Comparison of ENCODE assay signal across 19 mouse cellular contexts in genomic region chr6:29756001-29756400, GRCm38 (mm10). TPM values are rescaled to one million over a fixed set of nuclear protein-coding genes. Genes with fewer than 3 reads are reported as not detected.
A peak's percentile ranks its signal among the peaks of the same experiment; 100 is the strongest.
DNase-seq lines count a peak whose midpoint lies in the region; ATAC-seq and TF ChIP-seq lines count a peak whose summit lies in the region.
"Had no signal": no experiment of that assay in that cellular context is flagged by ENCODE, and none has a peak within 500 bp of the region (broad histone marks: within the 10 kb centered on the region; RNA-seq: fewer than 3 reads in every experiment).

No protein-coding gene starts in this region.

- DNase-seq in frontal cortex, postnatal 14 days (ENCODE audit: low spot score in 2 of 2) = no peak
- peak; percentile 56 to 78 for DNase-seq in layer of hippocampus, adult 2 months (ENCODE audit: low spot score in 2 of 2)
- no peak for DNase-seq in layer of hippocampus, adult 9-10 months (ENCODE audit: low spot score)
- DNase-seq in right cerebral cortex, postnatal 10 days (ENCODE audit: low spot score in 2 of 2) = peak; percentile 44 to 70
- no peak for DNase-seq in right cerebral cortex, postnatal 4 days
- DNase-seq in telencephalon, adult 2 months (ENCODE audit: low read depth, low spot score) = peak; percentile 70
- no peak for DNase-seq in gastrocnemius, postnatal 14 days
- DNase-seq: cerebellum, adult 9-10 months; gastrocnemius, postnatal 10 days; heart, adult 18-20 months; heart, postnatal 36 days; kidney, adult 11 months; thymus, adult 18-20 months had no signal

- peak overlapping the region; percentile 84 for H3K27ac ChIP-seq in layer of hippocampus, adult 2 months
- H3K27ac ChIP-seq: embryonic facial prominence, embryonic 12.5 days; liver, embryonic 15.5 days had no signal

- ATAC-seq in frontal cortex, adult (ENCODE audit: low TSS enrichment) = peak; percentile 62
- ATAC-seq: lung, postnatal 0 days; midbrain, embryonic 16.5 days had no signal

- TF ChIP-seq CTCF in layer of hippocampus, adult 2 months (conservative IDR thresholded peaks at IDR 0.05) = no peak

- H3K4me3 ChIP-seq in layer of hippocampus, adult 2 months = no peak overlapping the region
- H3K4me3 ChIP-seq: embryonic facial prominence, embryonic 12.5 days; liver, embryonic 15.5 days had no signal

- intact Hi-C loops in gastrocnemius, postnatal 14 days (cut with DNase I; ENCODE audit: low total_unique reads) = no loop called here

RNA-seq across cellular contexts. Expression of gene Ahcyl2, which starts 11.8 kb away (rescaled TPM):
- total RNA-seq in layer of hippocampus, adult 2 months (2021) = 100 to 1,000 TPM; 237 to 264 TPM
- 10 to 100 TPM in 1 of 2 experiments, 1 to 10 TPM in 1; 9.5 to 10.9 TPM for total RNA-seq in gastrocnemius, postnatal 14 days (2021)

RNA-seq across cellular contexts. Expression of gene Smo, which starts 20.7 kb away (rescaled TPM):
- total RNA-seq in layer of hippocampus, adult 2 months (2021) = 10 to 100 TPM; 16.5 to 18.5 TPM
- total RNA-seq in gastrocnemius, postnatal 14 days (2021) = 10 to 100 TPM; 11.0 to 14.4 TPM
- total RNA-seq: neutrophil, adult 5-6 weeks had no signal

Comparison
In these comparisons a context has a peak if more than half of its experiments do, and no peak if none do; other contexts are left out.
1. DNase-seq: peak in layer of hippocampus, adult 2 months (2 of 2), right cerebral cortex, postnatal 10 days (2 of 2) and telencephalon, adult 2 months (single experiment); none in frontal cortex, postnatal 14 days (0 of 2), layer of hippocampus, adult 9-10 months (single experiment), right cerebral cortex, postnatal 4 days (single experiment) and gastrocnemius, postnatal 14 days (single experiment).
2. RNA of gene Ahcyl2, which starts 11.8 kb away (total RNA-seq): 237 to 264 TPM in layer of hippocampus, adult 2 months; 9.5 to 10.9 TPM in gastrocnemius, postnatal 14 days; every median in the first group is over 10 times any median in the second.